Mouse (Mus musculus) stomach, embryonic 15.5 days (tissue): Measurements from ENCODE around the gene Mllt11. TPM values are rescaled to one million over a fixed set of nuclear protein-coding genes. Genes with fewer than 3 reads are reported as not detected.

ENCODE experiments used
- ATAC-seq: fragments of 200-750 bp; cut with Nextera tagmentation; 2 replicates; pipeline ENCODE4 v1.8.0; 2017; ENCODE audit warnings: low read depth, moderate number of reproducible peaks, moderate TSS enrichment; ENCODE audit not compliant: insufficient read depth, low FRiP score
- H3K27ac ChIP-seq: fragments of 300-500 bp; sonication (generic); 2 replicates; pipeline ENCODE4 v1.5.1; 2015; ENCODE audit warnings: mild to moderate bottlenecking, inconsistent platforms
- H3K27me3 ChIP-seq: fragments of 300-500 bp; sonication (generic); replicated peaks from 2 replicates; pipeline ENCODE4 v1.6.1; 2015; ENCODE audit warnings: inconsistent platforms
- H3K36me3 ChIP-seq: fragments of 300-500 bp; sonication (generic); 2 replicates; pipeline ENCODE4 v1.6.1; 2015; ENCODE audit warnings: inconsistent platforms
- H3K4me1 ChIP-seq: fragments of 300-500 bp; sonication (generic); 2 replicates; pipeline ENCODE4 v1.6.1; 2015; ENCODE audit warnings: inconsistent platforms
- H3K4me2 ChIP-seq: fragments of 300-500 bp; sonication (generic); 2 replicates; pipeline ENCODE4 v1.6.1; 2015; ENCODE audit warnings: mild to moderate bottlenecking, inconsistent platforms
- H3K4me3 ChIP-seq: fragments of 300-500 bp; sonication (generic); replicated peaks from 2 replicates; pipeline ENCODE4 v1.5.1; 2015; ENCODE audit warnings: inconsistent platforms
- H3K9ac ChIP-seq: fragments of 300-500 bp; sonication (generic); 2 replicates; pipeline ENCODE4 v1.6.1; 2015; ENCODE audit warnings: inconsistent platforms
- H3K9me3 ChIP-seq: fragments of 300-500 bp; sonication (generic); 2 replicates; pipeline ENCODE4 v1.6.1; 2016; ENCODE audit warnings: inconsistent platforms
- WGBS: fragments of 180-500 bp; shearing (Covaris S2); methylation state at CpG from one replicate; pipeline ENCODE4 v1.1.7; 2015; 5-methylcytosine and 5-hydroxymethylcytosine counted together
- polyA plus RNA-seq: library from polyadenylated mRNA; unstranded; fragments of >200 nt; fragmentation: Nextera tagmentation; extraction: Ambion mirVana; gene quantifications from 2 replicates; pipeline ENCODE4 v1.2.1, GENCODE M21; 2015

Mllt11 gene
- 18.5 and 18.6 TPM in 2 replicates for polyA plus RNA-seq

- no peak for ATAC-seq
- H3K36me3 ChIP-seq: peaks cover 46% of the 10 kb centered on the region
Observed at GRCm38 (mm10) chr3:95231298-95232221, at the start of gene Mllt11. Gene Mllt11, minus strand, starts transcription at chr3:95232171.

DNA sequence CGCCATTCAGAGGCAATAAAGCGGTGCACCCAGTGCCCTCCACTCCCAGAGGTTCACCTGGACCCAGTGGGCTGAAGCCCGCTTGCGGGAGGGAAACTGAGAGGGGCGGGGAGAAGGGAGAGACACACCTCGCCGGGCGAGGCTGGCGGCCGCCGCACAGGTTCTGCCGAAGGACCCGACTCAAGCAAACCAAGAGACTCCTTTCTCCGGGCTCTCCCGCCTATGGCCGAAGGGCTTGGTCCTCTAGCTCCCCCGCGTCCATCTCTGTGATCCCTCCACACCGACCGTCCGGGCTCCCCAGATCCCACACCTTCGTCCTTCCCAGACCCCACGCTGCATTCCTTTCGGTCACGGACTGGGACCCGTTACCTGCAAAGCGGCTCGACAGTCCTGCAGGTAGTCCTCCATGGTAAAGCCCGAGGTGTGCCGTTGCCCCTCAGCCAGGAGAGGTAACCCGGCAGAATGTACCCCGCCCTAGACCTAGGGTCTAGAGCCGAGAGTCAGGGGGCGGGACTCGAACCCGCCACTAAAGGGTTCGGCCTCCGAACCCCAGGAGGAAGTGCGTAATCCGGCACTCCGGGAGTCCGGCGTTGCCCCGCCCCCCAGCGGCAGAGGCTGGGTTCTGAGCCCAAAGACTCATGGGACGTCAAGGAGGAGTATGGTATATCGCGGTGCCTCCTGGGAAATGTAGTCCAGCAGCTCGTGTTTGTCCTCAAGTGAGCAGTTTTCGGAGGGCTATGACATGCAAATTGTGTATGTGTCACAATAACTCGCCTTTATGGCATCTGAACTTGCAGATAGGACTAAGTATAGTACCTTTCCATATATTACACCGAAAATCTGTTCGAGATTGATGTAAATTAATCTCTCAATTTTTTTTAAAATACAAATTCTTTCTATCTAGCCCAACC, 49.5 kb upstream of the Mllt11 start, which contains the start of the genes Mindy1 and Prune1:
Gene Mindy1, plus strand, starts transcription at position 130 of the 911 bp plus-strand sequence.
Gene Prune1, minus strand, starts transcription at position 861 of the 911 bp plus-strand sequence.
- Histone ChIP-seq H3K4me1 (peaks cover 18% of the 10 kb centered on the region), H3K36me3 (no peaks in the 10 kb centered on the region), H3K4me2 (peak within 1 kb of the TSS; percentile 79), H3K27me3 (no peaks in the 10 kb centered on the region), H3K9ac (peak within 1 kb of the TSS; percentile 84), H3K27ac (peak within 1 kb of the TSS; percentile 97), H3K9me3 (no peaks in the 10 kb centered on the region), H3K4me3 (peak within 1 kb of the TSS; percentile 72)
- ATAC-seq: peak; percentile 89
- under 1% methylated on average over 53 of the region's 53 CpGs for WGBS

More at GRCm38 (mm10) chr3:95231298-95232221, at the start of gene Mllt11:
- no peaks in the 10 kb centered on the region for H3K9me3 ChIP-seq
- no peak within 1 kb of the TSS for H3K9ac ChIP-seq
- H3K27me3 ChIP-seq: no peaks in the 10 kb centered on the region
- peak within 1 kb of the TSS; percentile 97 for H3K4me3 ChIP-seq
- H3K4me2 ChIP-seq: peak within 1 kb of the TSS; percentile 83
- WGBS: 67% methylated on average over 13 of the region's 13 CpGs
- H3K27ac ChIP-seq: peak within 1 kb of the TSS; percentile 98
- H3K4me1 ChIP-seq: peaks cover 33% of the 10 kb centered on the region

DNA sequence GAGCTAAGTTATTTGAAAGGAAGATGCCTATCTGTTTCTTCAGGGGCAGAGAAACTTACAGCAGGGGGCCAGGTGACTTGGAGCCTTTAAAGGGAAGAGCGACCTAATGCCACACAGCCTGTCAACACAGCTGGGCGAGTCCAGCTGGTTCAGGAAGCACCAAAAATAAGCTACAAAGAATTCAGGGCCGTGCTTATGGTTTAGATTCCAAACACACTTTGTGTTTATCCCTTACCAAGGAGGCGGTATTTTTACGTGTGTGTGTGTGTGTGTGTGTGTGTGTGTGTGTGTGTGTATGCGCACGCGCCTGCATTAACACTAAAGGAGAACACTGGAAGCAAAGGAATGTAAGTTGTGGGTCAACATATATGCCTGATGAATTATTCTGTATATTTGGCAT, 48.8 kb upstream of the Mllt11 start:
- no peaks in the 10 kb centered on the region for H3K27me3 ChIP-seq
- ATAC-seq: no peak
- 10% methylated on average over 8 of the region's 8 CpGs for WGBS
- H3K4me3 ChIP-seq: peak overlapping the region; percentile 68
- no peaks in the 10 kb centered on the region for H3K9me3 ChIP-seq
- H3K4me2 ChIP-seq: peak overlapping the region; percentile 79
- peak overlapping the region; percentile 72; the same call in 1 of the 2 replicates for H3K9ac ChIP-seq
- no peaks in the 10 kb centered on the region for H3K36me3 ChIP-seq
- peak overlapping the region; percentile 82 for H3K27ac ChIP-seq
- peaks cover 18% of the 10 kb centered on the region for H3K4me1 ChIP-seq

- no peak overlapping the region for H3K27ac ChIP-seq
- no peaks in the 10 kb centered on the region for H3K9me3 ChIP-seq
- ATAC-seq: no peak
- peaks cover 5% of the 10 kb centered on the region; the same call in 1 of the 2 replicates for H3K4me1 ChIP-seq
- WGBS: 83% methylated on average over 1 of the region's 1 CpGs
- H3K4me3 ChIP-seq: no peak overlapping the region
- no peak overlapping the region for H3K9ac ChIP-seq
- no peak overlapping the region for H3K4me2 ChIP-seq
- no peaks in the 10 kb centered on the region for H3K36me3 ChIP-seq
- no peaks in the 10 kb centered on the region for H3K27me3 ChIP-seq
Observed at GRCm38 (mm10) chr3:95277149-95277551, 45.2 kb upstream of the Mllt11 start.

DNA sequence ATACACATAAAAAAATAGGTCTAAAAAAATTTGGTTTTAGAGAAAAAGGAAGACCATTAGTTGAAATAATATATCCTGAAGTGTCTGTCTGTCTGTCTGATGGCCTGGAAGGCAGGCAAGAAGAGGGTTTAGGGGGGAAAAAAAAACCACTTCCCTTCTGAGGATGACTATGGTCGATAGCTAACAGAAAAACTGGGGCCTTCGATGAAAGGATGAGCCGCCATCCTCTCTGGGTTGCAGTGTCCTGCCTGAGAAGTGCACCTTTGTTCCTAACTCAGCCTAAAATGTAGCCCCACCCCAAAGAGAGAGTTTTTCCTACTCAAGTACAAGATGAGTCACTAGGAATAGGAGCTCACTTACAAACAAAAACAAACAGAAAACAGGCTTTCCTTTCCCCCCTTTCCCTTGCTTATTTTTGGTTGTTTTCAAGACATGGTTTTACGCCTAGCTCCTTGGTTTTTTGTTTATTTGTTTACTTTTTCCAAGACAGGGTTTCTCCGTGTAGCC, 44.5 kb upstream of the Mllt11 start:
- peaks cover 5% of the 10 kb centered on the region; the same call in 1 of the 2 replicates for H3K4me1 ChIP-seq
- H3K27me3 ChIP-seq: no peaks in the 10 kb centered on the region
- no peaks in the 10 kb centered on the region for H3K9me3 ChIP-seq
- no peak overlapping the region for H3K4me2 ChIP-seq
- no peak for ATAC-seq
- H3K36me3 ChIP-seq: no peaks in the 10 kb centered on the region
- no peak overlapping the region for H3K4me3 ChIP-seq
- WGBS: 65% methylated on average over 5 of the region's 5 CpGs
- H3K9ac ChIP-seq: no peak overlapping the region
- H3K27ac ChIP-seq: no peak overlapping the region

- peaks cover 3% of the 10 kb centered on the region; the same call in 1 of the 2 replicates for H3K4me1 ChIP-seq
- 70% methylated on average over 6 of the region's 6 CpGs for WGBS
- no peak overlapping the region for H3K4me3 ChIP-seq
- no peak overlapping the region for H3K9ac ChIP-seq
- ATAC-seq: no peak
- no peaks in the 10 kb centered on the region for H3K9me3 ChIP-seq
- no peak overlapping the region for H3K27ac ChIP-seq
- no peak overlapping the region for H3K4me2 ChIP-seq
- H3K27me3 ChIP-seq: no peaks in the 10 kb centered on the region
- no peaks in the 10 kb centered on the region for H3K36me3 ChIP-seq
Observed at GRCm38 (mm10) chr3:95275161-95275560, 43.2 kb upstream of the Mllt11 start.

GRCm38 (mm10) chr3:95274453-95274852, 42.5 kb upstream of the Mllt11 start:
- Histone ChIP-seq H3K4me1 (no peaks in the 10 kb centered on the region), H3K4me2 (no peak overlapping the region), H3K27me3 (no peaks in the 10 kb centered on the region), H3K36me3 (no peaks in the 10 kb centered on the region), H3K9me3 (no peaks in the 10 kb centered on the region), H3K9ac (no peak overlapping the region), H3K27ac (no peak overlapping the region), H3K4me3 (no peak overlapping the region)
- no peak for ATAC-seq
- WGBS: 90% methylated on average over 4 of the region's 4 CpGs

DNA sequence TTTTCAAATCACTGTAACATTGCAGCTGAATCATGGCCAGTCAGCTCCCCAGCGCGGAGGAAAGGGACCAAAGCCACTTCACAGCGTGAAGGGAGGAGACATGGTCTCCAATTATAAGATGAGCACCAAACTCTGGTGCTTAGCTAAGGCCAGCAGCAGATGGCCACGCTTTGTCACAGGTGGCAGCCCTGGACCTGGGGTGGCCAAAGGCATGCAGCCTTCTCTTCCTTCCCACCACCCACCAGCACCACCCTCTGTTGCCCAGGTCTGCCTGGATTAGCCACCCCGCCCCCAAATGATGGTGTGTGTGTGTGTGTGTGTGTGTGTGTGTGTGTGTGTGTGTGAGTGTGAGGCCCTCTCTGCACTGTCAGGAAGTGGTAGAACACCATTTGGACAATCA, 41.5 kb upstream of the Mllt11 start:
- Histone ChIP-seq H3K9ac (no peak overlapping the region), H3K4me2 (no peak overlapping the region), H3K4me3 (no peak overlapping the region), H3K27ac (no peak overlapping the region), H3K36me3 (no peaks in the 10 kb centered on the region), H3K4me1 (no peaks in the 10 kb centered on the region), H3K27me3 (no peaks in the 10 kb centered on the region), H3K9me3 (no peaks in the 10 kb centered on the region)
- WGBS: 85% methylated on average over 5 of the region's 5 CpGs
- no peak for ATAC-seq

- peak; percentile 59 for ATAC-seq
Observed at GRCm38 (mm10) chr3:95270766-95271364, 38.9 kb upstream of the Mllt11 start.

GRCm38 (mm10) chr3:95269789-95270188, 37.8 kb upstream of the Mllt11 start:
- H3K36me3 ChIP-seq: peaks cover 22% of the 10 kb centered on the region
- no peak overlapping the region for H3K4me2 ChIP-seq
- H3K9me3 ChIP-seq: no peaks in the 10 kb centered on the region
- H3K4me3 ChIP-seq: no peak overlapping the region
- 81% methylated on average over 5 of the region's 5 CpGs for WGBS
- H3K27me3 ChIP-seq: no peaks in the 10 kb centered on the region
- no peak overlapping the region for H3K9ac ChIP-seq
- no peak overlapping the region for H3K27ac ChIP-seq
- no peak for ATAC-seq
- no peaks in the 10 kb centered on the region for H3K4me1 ChIP-seq

More at GRCm38 (mm10) chr3:95270766-95271364, 38.9 kb upstream of the Mllt11 start:
- Histone ChIP-seq H3K4me1 (no peaks in the 10 kb centered on the region), H3K9me3 (no peaks in the 10 kb centered on the region), H3K36me3 (peaks cover 22% of the 10 kb centered on the region), H3K4me2 (no peak overlapping the region), H3K27me3 (no peaks in the 10 kb centered on the region), H3K4me3 (no peak overlapping the region), H3K27ac (no peak overlapping the region), H3K9ac (no peak overlapping the region)
- WGBS: 72% methylated on average over 12 of the region's 12 CpGs

- Histone ChIP-seq H3K4me2 (no peak overlapping the region), H3K4me1 (no peaks in the 10 kb centered on the region), H3K4me3 (no peak overlapping the region), H3K9ac (no peak overlapping the region), H3K27ac (no peak overlapping the region), H3K9me3 (no peaks in the 10 kb centered on the region), H3K27me3 (no peaks in the 10 kb centered on the region), H3K36me3 (peaks cover 28% of the 10 kb centered on the region)
- ATAC-seq: no peak
Observed at GRCm38 (mm10) chr3:95267855-95268254, 35.9 kb upstream of the Mllt11 start.
